In genomic region chr7:64219765-64220164, GRCm38 (mm10) we compare ENCODE assay signal across 15 mouse cellular contexts.
"Had no signal": no experiment of that assay in that cellular context is flagged by ENCODE, and none has a peak within 500 bp of the region (broad histone marks: within the 10 kb centered on the region; RNA-seq: fewer than 3 reads in every experiment).

No protein-coding gene starts in this region.

- ATAC-seq: midbrain, embryonic 13.5 days had no signal

- H3K36me3 ChIP-seq: limb, embryonic 10.5 days; liver, embryonic 15.5 days; midbrain, embryonic 13.5 days; neural tube, embryonic 12.5 days had no signal

- H3K27ac ChIP-seq: kidney, postnatal 0 days; limb, embryonic 10.5 days; liver, embryonic 15.5 days; macrophage; midbrain, embryonic 13.5 days; neural tube, embryonic 12.5 days had no signal

- DNase-seq: kidney, adult 9 months; kidney, postnatal 36 days; lung, adult 2 months; lung, postnatal 10 days; right cerebral cortex, postnatal 4 days; spleen, adult 18-20 months; thymus, adult 18-20 months; thymus, postnatal 25 days had no signal

- H3K4me1 ChIP-seq: limb, embryonic 10.5 days; liver, embryonic 15.5 days; midbrain, embryonic 13.5 days; neural tube, embryonic 12.5 days had no signal

- H3K27me3 ChIP-seq: liver, embryonic 15.5 days; midbrain, embryonic 13.5 days; neural tube, embryonic 12.5 days had no signal

- H3K4me3 ChIP-seq: limb, embryonic 10.5 days; liver, embryonic 15.5 days; midbrain, embryonic 13.5 days; myocyte; neural tube, embryonic 12.5 days had no signal

- H3K9me3 ChIP-seq: limb, embryonic 10.5 days; liver, embryonic 15.5 days; midbrain, embryonic 13.5 days; neural tube, embryonic 12.5 days had no signal
